Mouse (Mus musculus) liver, postnatal 0 days (tissue): Measurements from ENCODE around the gene Igsf3. TPM values are rescaled to one million over a fixed set of nuclear protein-coding genes. Genes with fewer than 3 reads are reported as not detected.

Source experiments
- ATAC-seq: fragments of 200-750 bp; cut with Nextera tagmentation; 2 replicates; pipeline ENCODE4 v1.8.0; 2017; ENCODE audit warnings: mild to moderate bottlenecking, moderate library complexity
- DNase-seq: peaks from one replicate; pipeline ENCODE4 v3.0.0-alpha.2; 2016
- H3K27ac ChIP-seq: fragments of 300-500 bp; sonication (generic); 2 replicates; pipeline ENCODE4 v1.5.1; 2014; ENCODE audit warnings: antibody characterized with exemption, moderate library complexity, mild to moderate bottlenecking, low read depth
- H3K27me3 ChIP-seq: fragments of 300-500 bp; sonication (generic); 2 replicates; pipeline ENCODE4 v1.6.1; 2014; ENCODE audit warnings: low read length, control low read depth, mixed read lengths; ENCODE audit not compliant: insufficient read depth
- H3K36me3 ChIP-seq: fragments of 300-500 bp; sonication (generic); replicated peaks from 2 replicates; pipeline ENCODE4 v1.6.1; 2014; ENCODE audit warnings: mild to moderate bottlenecking, control low read depth, low read length, moderate library complexity, mixed read lengths; ENCODE audit not compliant: insufficient read depth
- H3K4me1 ChIP-seq: fragments of 300-500 bp; sonication (generic); 2 replicates; pipeline ENCODE4 v1.6.1; 2014; ENCODE audit warnings: antibody characterized with exemption, mild to moderate bottlenecking, control low read depth; ENCODE audit not compliant: insufficient read depth
- H3K4me2 ChIP-seq: fragments of 300-500 bp; sonication (generic); 2 replicates; pipeline ENCODE4 v1.6.1; 2014; ENCODE audit warnings: low read depth, mild to moderate bottlenecking, low read length, moderate library complexity, mixed read lengths
- H3K4me3 ChIP-seq: fragments of 300-500 bp; sonication (generic); 2 replicates; pipeline ENCODE4 v1.5.1; 2014; ENCODE audit warnings: low read depth, low read length
- H3K9ac ChIP-seq: fragments of 300-500 bp; sonication (generic); replicated peaks from 2 replicates; pipeline ENCODE4 v1.6.1; 2014; ENCODE audit warnings: mild to moderate bottlenecking, moderate library complexity
- H3K9me3 ChIP-seq: fragments of 300-500 bp; sonication (generic); 2 replicates; pipeline ENCODE4 v1.6.1; 2016; ENCODE audit warnings: mild to moderate bottlenecking, control low read depth, low read length, mixed read lengths
- CTCF ChIP-seq: sonication (generic); IDR thresholded peaks from 2 replicates; pipeline ENCODE4 v1.5.1; 2016; ENCODE audit warnings: antibody characterized with exemption, low read depth
- EP300 ChIP-seq: IDR thresholded peaks from 2 replicates; pipeline ENCODE4 v1.6.1; 2016; ENCODE audit warnings: antibody characterized with exemption, low read depth, mild to moderate bottlenecking
- WGBS: fragments of 180-500 bp; shearing (Covaris S2); extraction: QIAGEN DNeasy Blood & Tissue Kit; methylation state at CpG from one replicate; pipeline ENCODE4 v1.1.7; 2014; ENCODE audit not compliant: insufficient replicate concordance; 5-methylcytosine and 5-hydroxymethylcytosine counted together
- polyA plus RNA-seq: library from polyadenylated mRNA; unstranded; fragments of >200 nt; fragmentation: Nextera tagmentation; extraction: Ambion mirVana; gene quantifications from 2 replicates; pipeline ENCODE4 v1.2.1, GENCODE M21; 2015

The Igsf3 gene
- polyA plus RNA-seq, 1 experiment from 2014 or later, result 1.7 TPM

DNA sequence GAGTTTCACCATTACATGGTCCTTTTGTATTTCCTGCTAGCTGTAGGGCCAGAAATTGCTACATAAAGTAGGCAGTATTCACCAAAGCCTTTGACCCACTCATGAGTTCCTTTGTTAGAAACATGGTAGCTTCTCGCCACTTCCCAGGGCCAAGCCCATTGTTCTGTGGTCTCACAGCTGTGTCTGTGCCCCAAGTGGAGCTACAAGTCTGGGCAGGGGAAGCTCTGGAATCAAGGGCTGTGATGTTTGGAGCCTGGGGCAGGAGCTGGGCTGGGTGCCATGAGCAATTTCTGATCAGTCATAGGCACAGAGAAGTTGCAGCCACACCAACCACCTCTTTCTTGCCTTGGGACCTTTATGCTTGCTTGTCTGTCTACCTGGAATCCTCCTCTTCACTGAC lies 30.1 kb upstream of the Igsf3 start:
- Histone ChIP-seq H3K9ac (no peak overlapping the region), H3K27ac (no peak overlapping the region), H3K4me3 (no peak overlapping the region), H3K36me3 (no peaks in the 10 kb centered on the region), H3K27me3 (no peaks in the 10 kb centered on the region), H3K4me2 (no peak overlapping the region), H3K4me1 (peaks cover 5% of the 10 kb centered on the region), H3K9me3 (no peaks in the 10 kb centered on the region)
- TF ChIP-seq EP300, result no peak
- no peak for TF ChIP-seq CTCF
- 72% methylated on average over 1 of the region's 1 CpGs for WGBS
- no peak for ATAC-seq
- no peak for DNase-seq

DNA sequence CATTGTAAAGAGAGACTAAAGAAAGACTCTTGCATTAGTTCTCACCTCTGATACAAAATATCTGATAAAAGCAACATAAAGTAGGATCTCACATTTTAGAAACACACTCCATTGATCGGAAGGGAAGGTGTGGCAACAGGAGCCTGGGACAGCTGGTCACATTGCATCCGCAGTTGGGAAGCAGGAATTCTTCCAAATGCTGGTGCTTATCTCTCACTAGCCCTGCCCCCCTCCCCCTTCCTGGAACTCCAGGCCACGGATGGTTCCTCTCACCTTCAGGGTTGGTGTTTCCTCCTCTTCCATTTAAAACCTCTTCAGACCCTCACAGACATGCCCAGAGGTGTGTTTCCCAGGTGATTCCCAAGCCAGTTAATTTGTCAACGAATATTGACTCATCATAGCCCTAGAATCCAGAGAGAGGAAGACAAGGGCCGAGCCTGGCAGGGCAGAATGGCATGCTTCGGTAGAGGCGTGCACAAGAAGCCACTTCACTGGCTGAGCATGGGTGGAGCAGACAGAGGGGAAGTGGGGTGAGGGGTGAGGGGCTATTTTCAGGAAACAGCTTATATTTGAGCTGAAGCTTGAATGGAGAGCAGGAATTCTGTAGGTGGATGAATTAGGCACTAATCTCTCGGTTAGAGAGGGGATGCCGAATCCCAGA lies 28.3 kb upstream of the Igsf3 start:
- TF ChIP-seq EP300 (no peak), CTCF (no peak)
- H3K4me1 ChIP-seq, result peaks cover 5% of the 10 kb centered on the region
- H3K27ac ChIP-seq, result no peak overlapping the region
- H3K4me2 ChIP-seq, result no peak overlapping the region
- H3K4me3 ChIP-seq, result no peak overlapping the region
- H3K9me3 ChIP-seq, result no peaks in the 10 kb centered on the region
- 36% methylated on average over 9 of the region's 9 CpGs for whole genome bisulfite sequencing
- DNase-seq (no peak), ATAC-seq (no peak)
- no peaks in the 10 kb centered on the region for H3K27me3 ChIP-seq
- no peak overlapping the region for H3K9ac ChIP-seq
- H3K36me3 ChIP-seq, result no peaks in the 10 kb centered on the region

DNA sequence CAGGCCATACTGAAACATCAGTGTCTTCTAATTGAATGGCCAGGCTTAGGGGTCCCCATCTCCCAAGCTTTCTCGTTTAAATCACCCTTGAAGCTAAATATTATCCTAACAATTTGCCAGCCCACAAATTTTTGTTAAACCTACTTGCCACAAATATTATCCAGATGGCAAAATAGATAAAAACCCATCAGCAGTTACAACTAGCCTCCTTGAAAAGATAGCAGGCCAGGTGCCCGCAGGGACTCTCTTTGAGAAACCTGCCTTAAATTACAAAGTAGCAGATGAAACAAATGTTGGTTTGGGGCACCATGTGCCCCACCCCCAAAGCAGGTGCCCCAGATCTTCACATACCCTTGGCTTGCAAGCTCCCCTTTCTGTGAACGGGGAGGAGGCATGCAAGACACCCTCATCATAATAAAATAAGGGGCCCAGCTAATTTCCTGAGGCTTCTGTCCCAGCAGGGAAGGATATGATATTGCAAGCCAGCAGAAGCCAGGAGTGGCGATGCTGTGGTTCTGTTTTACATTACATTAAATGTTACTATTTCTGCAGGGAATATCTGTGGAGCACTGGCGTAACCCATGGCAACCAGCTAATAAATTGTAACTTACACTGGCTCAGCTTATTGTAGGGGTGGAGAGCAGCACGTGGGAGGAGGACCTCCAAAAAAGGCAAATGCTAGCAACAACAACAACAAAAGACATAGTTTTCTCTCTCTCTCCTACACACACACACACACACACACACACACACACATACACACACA lies 27.2 kb upstream of the Igsf3 start:
- TF ChIP-seq CTCF, result no peak
- peak; percentile 62; the same call in 1 of the 2 replicates for TF ChIP-seq EP300
- Histone ChIP-seq H3K27me3 (no peaks in the 10 kb centered on the region), H3K27ac (no peak overlapping the region), H3K4me3 (no peak overlapping the region), H3K4me2 (0 out of 2 replicates have a peak overlapping the region, but pooled peaks have one; percentile 2), H3K9me3 (no peaks in the 10 kb centered on the region), H3K36me3 (no peaks in the 10 kb centered on the region), H3K4me1 (peaks cover 8% of the 10 kb centered on the region), H3K9ac (no peak overlapping the region)
- DNase-seq, result no peak
- WGBS, result 55% methylated on average over 6 of the region's 6 CpGs
- no peak for ATAC-seq

- H3K27me3 ChIP-seq, result no peaks in the 10 kb centered on the region
- ATAC-seq (no peak), DNase-seq (no peak)
- no peaks in the 10 kb centered on the region for H3K36me3 ChIP-seq
- H3K4me1 ChIP-seq, result peaks cover 12% of the 10 kb centered on the region
- H3K9me3 ChIP-seq, result no peaks in the 10 kb centered on the region
- WGBS, result 75% methylated on average over 4 of the region's 4 CpGs
- no peak overlapping the region for H3K4me2 ChIP-seq
- H3K4me3 ChIP-seq, result no peak overlapping the region
- TF ChIP-seq EP300 (no peak), CTCF (no peak)
- no peak overlapping the region for H3K9ac ChIP-seq
- no peak overlapping the region for H3K27ac ChIP-seq
Observed at GRCm38 (mm10) chr3:101350406-101350805, 26.5 kb upstream of the Igsf3 start.

DNA sequence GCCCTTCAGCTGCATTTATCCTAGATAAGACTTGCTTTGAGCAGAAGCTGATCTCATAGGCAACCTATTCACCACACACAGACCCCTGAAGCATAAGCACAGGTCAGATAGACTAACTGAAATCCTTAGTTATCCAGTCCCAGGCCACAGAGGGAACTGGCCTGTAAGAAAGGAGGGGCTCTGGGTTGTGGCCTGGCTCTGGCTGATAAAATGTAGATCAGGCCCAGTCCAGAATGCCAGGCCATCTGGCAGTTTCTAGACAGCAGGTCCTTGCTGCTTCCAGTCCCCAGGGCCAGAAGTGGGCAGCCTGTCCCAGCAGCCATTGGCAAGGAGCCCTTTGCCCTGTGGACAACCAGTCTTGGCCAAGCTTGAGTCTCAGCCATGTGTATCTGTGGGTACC lies 22.4 kb upstream of the Igsf3 start:
- Histone ChIP-seq H3K4me2 (0 out of 2 replicates have a peak overlapping the region, but pooled peaks have one; percentile 4), H3K9ac (no peak overlapping the region), H3K27ac (peak overlapping the region; percentile 66; the same call in 1 of the 2 replicates), H3K36me3 (no peaks in the 10 kb centered on the region), H3K4me3 (no peak overlapping the region), H3K9me3 (no peaks in the 10 kb centered on the region), H3K4me1 (peaks cover 17% of the 10 kb centered on the region; the same call in 1 of the 2 replicates), H3K27me3 (no peaks in the 10 kb centered on the region)
- DNase-seq (peak; percentile 48), ATAC-seq (peak; percentile 92)
- no peak for TF ChIP-seq CTCF
- peak; percentile 99 for TF ChIP-seq EP300

- no peak for DNase-seq
- 16% methylated on average over 5 of the region's 5 CpGs for WGBS
- TF ChIP-seq CTCF (no peak), EP300 (peak; percentile 88)
Observed at GRCm38 (mm10) chr3:101355702-101356101, 21.2 kb upstream of the Igsf3 start.

More at GRCm38 (mm10) chr3:101355702-101356101, 21.2 kb upstream of the Igsf3 start:
- peaks cover 17% of the 10 kb centered on the region; the same call in 1 of the 2 replicates for H3K4me1 ChIP-seq
- peak; percentile 18; the same call in 1 of the 2 replicates for ATAC-seq
- peak overlapping the region; percentile 30; the same call in 1 of the 2 replicates for H3K4me2 ChIP-seq
- no peak overlapping the region for H3K9ac ChIP-seq
- H3K36me3 ChIP-seq, result no peaks in the 10 kb centered on the region
- no peaks in the 10 kb centered on the region for H3K9me3 ChIP-seq
- no peaks in the 10 kb centered on the region for H3K27me3 ChIP-seq
- H3K4me3 ChIP-seq, result no peak overlapping the region
- H3K27ac ChIP-seq, result peak overlapping the region; percentile 66
